Mouse (Mus musculus): ENCODE results near the gene Prdm9.

- TF ChIP-seq POLR2A (IDR thresholded peaks at IDR 0.05; ENCODE audit: borderline replicate concordance, insufficient read depth, low read length): no peak
- peak; percentile 25; the same call in 1 of the 2 replicates for TF ChIP-seq CTCF (IDR thresholded peaks at IDR 0.05; ENCODE audit: borderline replicate concordance, insufficient read depth, low read depth, low read length)
Observed at GRCm38 (mm10) chr17:15530141-15530540, 34.0 kb downstream of the Prdm9 start.

Data from cerebellum, adult 2 months (tissue).